Mouse (Mus musculus): ENCODE results near the gene Ccser1.

GRCm38 (mm10) chr6:61233060-61233459 is 52.9 kb downstream of the Ccser1 start:
- no peak for TF ChIP-seq CTCF (IDR thresholded peaks at IDR 0.05; ENCODE audit: low read depth, low read length)
- TF ChIP-seq POLR2A (IDR thresholded peaks at IDR 0.05; ENCODE audit: borderline replicate concordance, low read depth, low read length), result no peak

Measured in bone marrow macrophage, adult 2 months (primary cell).